Mouse (Mus musculus): ENCODE results near the gene Nell2. TPM values are rescaled to one million over a fixed set of nuclear protein-coding genes. Genes with fewer than 3 reads are reported as not detected.

Nell2 gene
- polyA plus RNA-seq, 1 experiment, result not detected

GRCm38 (mm10) chr15:95183450-95183849 is 344.9 kb downstream of the Nell2 start:
- H3K4me1 ChIP-seq (ENCODE audit: control insufficient read depth, insufficient read depth, insufficient read length, low read length), result no peaks in the 10 kb centered on the region
- no peak overlapping the region for H3K4me3 ChIP-seq (ENCODE audit: insufficient read depth, low read depth, low read length)
- H3K27ac ChIP-seq (replicated peaks; ENCODE audit: low read depth, low read length), result no peak overlapping the region

- Histone ChIP-seq H3K4me3 (ENCODE audit: insufficient read depth, low read depth, low read length) (no peak overlapping the region), H3K27ac (replicated peaks; ENCODE audit: low read depth, low read length) (no peak overlapping the region), H3K4me1 (ENCODE audit: control insufficient read depth, insufficient read depth, insufficient read length, low read length) (no peaks in the 10 kb centered on the region)
These were observed 371.5 kb downstream of the Nell2 start for GRCm38 (mm10) chr15:95156828-95157227.

GRCm38 (mm10) chr15:95145118-95145517 is 383.2 kb downstream of the Nell2 start:
- H3K27ac ChIP-seq (replicated peaks; ENCODE audit: low read depth, low read length), result no peak overlapping the region
- no peaks in the 10 kb centered on the region for H3K4me1 ChIP-seq (ENCODE audit: control insufficient read depth, insufficient read depth, insufficient read length, low read length)
- no peak overlapping the region for H3K4me3 ChIP-seq (ENCODE audit: insufficient read depth, low read depth, low read length)

- Histone ChIP-seq H3K4me3 (ENCODE audit: insufficient read depth, low read depth, low read length) (no peak overlapping the region), H3K4me1 (ENCODE audit: control insufficient read depth, insufficient read depth, insufficient read length, low read length) (no peaks in the 10 kb centered on the region), H3K27ac (replicated peaks; ENCODE audit: low read depth, low read length) (no peak overlapping the region)
These were observed 384.2 kb downstream of the Nell2 start for GRCm38 (mm10) chr15:95144131-95144530.

- H3K27ac ChIP-seq (replicated peaks; ENCODE audit: low read depth, low read length), result no peak overlapping the region
- no peak overlapping the region for H3K4me3 ChIP-seq (ENCODE audit: insufficient read depth, low read depth, low read length)
- no peaks in the 10 kb centered on the region for H3K4me1 ChIP-seq (ENCODE audit: control insufficient read depth, insufficient read depth, insufficient read length, low read length)
These were observed 389.5 kb downstream of the Nell2 start for GRCm38 (mm10) chr15:95138709-95139409.

- Histone ChIP-seq H3K4me3 (ENCODE audit: insufficient read depth, low read depth, low read length) (no peak overlapping the region), H3K4me1 (ENCODE audit: control insufficient read depth, insufficient read depth, insufficient read length, low read length) (no peaks in the 10 kb centered on the region), H3K27ac (replicated peaks; ENCODE audit: low read depth, low read length) (no peak overlapping the region)
These were observed 391.1 kb downstream of the Nell2 start for GRCm38 (mm10) chr15:95137018-95137810.

GRCm38 (mm10) chr15:95135926-95136609 is 392.3 kb downstream of the Nell2 start:
- Histone ChIP-seq H3K4me1 (ENCODE audit: control insufficient read depth, insufficient read depth, insufficient read length, low read length) (no peaks in the 10 kb centered on the region), H3K27ac (replicated peaks; ENCODE audit: low read depth, low read length) (no peak overlapping the region), H3K4me3 (ENCODE audit: insufficient read depth, low read depth, low read length) (no peak overlapping the region)

- H3K27ac ChIP-seq (replicated peaks; ENCODE audit: low read depth, low read length), result no peak overlapping the region
- H3K4me1 ChIP-seq (ENCODE audit: control insufficient read depth, insufficient read depth, insufficient read length, low read length), result no peaks in the 10 kb centered on the region
- no peak overlapping the region for H3K4me3 ChIP-seq (ENCODE audit: insufficient read depth, low read depth, low read length)
These were observed 397.0 kb downstream of the Nell2 start for GRCm38 (mm10) chr15:95131401-95131800.

GRCm38 (mm10) chr15:95108626-95109025 is 419.7 kb downstream of the Nell2 start:
- Histone ChIP-seq H3K4me3 (ENCODE audit: insufficient read depth, low read depth, low read length) (no peak overlapping the region), H3K4me1 (ENCODE audit: control insufficient read depth, insufficient read depth, insufficient read length, low read length) (no peaks in the 10 kb centered on the region), H3K27ac (replicated peaks; ENCODE audit: low read depth, low read length) (no peak overlapping the region)

- no peaks in the 10 kb centered on the region for H3K4me1 ChIP-seq (ENCODE audit: control insufficient read depth, insufficient read depth, insufficient read length, low read length)
- H3K27ac ChIP-seq (replicated peaks; ENCODE audit: low read depth, low read length), result no peak overlapping the region
- H3K4me3 ChIP-seq (ENCODE audit: insufficient read depth, low read depth, low read length), result no peak overlapping the region
These were observed 421.0 kb downstream of the Nell2 start for GRCm38 (mm10) chr15:95107246-95107809.

- H3K4me3 ChIP-seq (ENCODE audit: insufficient read depth, low read depth, low read length), result no peak overlapping the region
- H3K4me1 ChIP-seq (ENCODE audit: control insufficient read depth, insufficient read depth, insufficient read length, low read length), result no peaks in the 10 kb centered on the region
- no peak overlapping the region for H3K27ac ChIP-seq (replicated peaks; ENCODE audit: low read depth, low read length)
These were observed 426.8 kb downstream of the Nell2 start for GRCm38 (mm10) chr15:95101522-95101921.

- Histone ChIP-seq H3K27ac (replicated peaks; ENCODE audit: low read depth, low read length) (no peak overlapping the region), H3K4me3 (ENCODE audit: insufficient read depth, low read depth, low read length) (no peak overlapping the region), H3K4me1 (ENCODE audit: control insufficient read depth, insufficient read depth, insufficient read length, low read length) (no peaks in the 10 kb centered on the region)
These were observed 428.2 kb downstream of the Nell2 start for GRCm38 (mm10) chr15:95100133-95100532.

GRCm38 (mm10) chr15:95085962-95086361 is 442.4 kb downstream of the Nell2 start:
- Histone ChIP-seq H3K4me3 (ENCODE audit: insufficient read depth, low read depth, low read length) (no peak overlapping the region), H3K27ac (replicated peaks; ENCODE audit: low read depth, low read length) (no peak overlapping the region), H3K4me1 (ENCODE audit: control insufficient read depth, insufficient read depth, insufficient read length, low read length) (no peaks in the 10 kb centered on the region)

- H3K27ac ChIP-seq (replicated peaks; ENCODE audit: low read depth, low read length), result no peak overlapping the region
- no peaks in the 10 kb centered on the region for H3K4me1 ChIP-seq (ENCODE audit: control insufficient read depth, insufficient read depth, insufficient read length, low read length)
- no peak overlapping the region for H3K4me3 ChIP-seq (ENCODE audit: insufficient read depth, low read depth, low read length)
These were observed 446.7 kb downstream of the Nell2 start for GRCm38 (mm10) chr15:95081654-95082053.

GRCm38 (mm10) chr15:95075356-95075755 is 453.0 kb downstream of the Nell2 start:
- Histone ChIP-seq H3K4me3 (ENCODE audit: insufficient read depth, low read depth, low read length) (no peak overlapping the region), H3K4me1 (ENCODE audit: control insufficient read depth, insufficient read depth, insufficient read length, low read length) (no peaks in the 10 kb centered on the region), H3K27ac (replicated peaks; ENCODE audit: low read depth, low read length) (no peak overlapping the region)
